In genomic region chr6:72203279-72203678, GRCm38 (mm10) we compare ENCODE assay signal across 18 mouse cellular contexts. TPM values are rescaled to one million over a fixed set of nuclear protein-coding genes. Genes with fewer than 3 reads are reported as not detected.
A peak's percentile ranks its signal among the peaks of the same experiment; 100 is the strongest.
DNase-seq lines count a peak whose midpoint lies in the region; ATAC-seq lines count a peak whose summit lies in the region.
"Had no signal": no experiment of that assay in that cellular context is flagged by ENCODE, and none has a peak within 500 bp of the region (broad histone marks: within the 10 kb centered on the region; RNA-seq: fewer than 3 reads in every experiment).

No protein-coding gene starts in this region.

- ATAC-seq in heart, embryonic 12.5 days (ENCODE audit: insufficient number of reproducible peaks, low FRiP score), result no peak
- ATAC-seq: CD4-positive, CD25-positive, alpha-beta regulatory T cell, adult 4 months; forebrain, embryonic 15.5 days had no signal

- H3K27me3 ChIP-seq in heart, embryonic 12.5 days (replicated peaks), result 0 out of 2 replicates have a peak, but pooled peaks cover 4% of the 10 kb centered on the region
- H3K27me3 ChIP-seq: embryonic facial prominence, embryonic 12.5 days; forebrain, embryonic 15.5 days; hindbrain, embryonic 15.5 days had no signal

- peak; percentile 40 for DNase-seq in adrenal gland, adult 2 months
- no peak for DNase-seq in adrenal gland, postnatal 14 days
- DNase-seq in heart, adult 11 months, result peak; percentile 96
- DNase-seq in kidney, adult 9 months, result peak; percentile 31
- no peak for DNase-seq in kidney, adult 8-10 months
- peak; percentile 47 to 52 for DNase-seq in kidney, postnatal 36 days
- DNase-seq in kidney, adult 18-20 months, result no peak
- DNase-seq: B cell, adult 2 months; cerebellum, adult 11-12 months; cerebellum, adult 9-10 months; cerebellum, postnatal 25 days; gastrocnemius, postnatal 10 days had no signal

- no peak overlapping the region for H3K4me3 ChIP-seq in heart, embryonic 12.5 days
- H3K4me3 ChIP-seq: embryonic facial prominence, embryonic 12.5 days; forebrain, embryonic 15.5 days; hindbrain, embryonic 15.5 days had no signal

- no peak overlapping the region for H3K4me2 ChIP-seq in heart, embryonic 12.5 days
- H3K4me2 ChIP-seq: embryonic facial prominence, embryonic 12.5 days; forebrain, embryonic 15.5 days; hindbrain, embryonic 15.5 days had no signal

- WGBS in heart, embryonic 12.5 days, result 54% methylated on average over 5 of the region's 5 CpGs

- H3K27ac ChIP-seq in heart, embryonic 12.5 days (ENCODE audit: poor library complexity, severe bottlenecking), result no peak overlapping the region
- H3K27ac ChIP-seq: embryonic facial prominence, embryonic 12.5 days; forebrain, embryonic 15.5 days; hindbrain, embryonic 15.5 days had no signal

- peaks cover 34% of the 10 kb centered on the region for H3K4me1 ChIP-seq in heart, embryonic 12.5 days (replicated peaks)

- H3K9ac ChIP-seq in heart, embryonic 12.5 days, result no peak overlapping the region
- H3K9ac ChIP-seq: embryonic facial prominence, embryonic 12.5 days; forebrain, embryonic 15.5 days; hindbrain, embryonic 15.5 days had no signal

- H3K9me3 ChIP-seq in heart, embryonic 12.5 days (replicated peaks), result no peaks in the 10 kb centered on the region
- H3K9me3 ChIP-seq: embryonic facial prominence, embryonic 12.5 days; forebrain, embryonic 15.5 days; G1E; hindbrain, embryonic 15.5 days had no signal

- peaks cover 19% of the 10 kb centered on the region for H3K36me3 ChIP-seq in heart, embryonic 12.5 days
- H3K36me3 ChIP-seq: forebrain, embryonic 15.5 days; G1E; hindbrain, embryonic 15.5 days had no signal

RNA-seq across cellular contexts. Expression of gene Atoh8, which starts 32.1 kb away (rescaled TPM):
- total RNA-seq in adrenal gland, adult 2 months (2021), result 1 to 10 TPM; 2.3 to 3.1 TPM
- 5.5 and 8.3 TPM in 2 replicates for polyA plus RNA-seq in adrenal gland, adult 2 months (2012; rRNA removed)
- total RNA-seq in adrenal gland, postnatal 14 days (2021), result 5.7 and 5.9 TPM in 2 replicates
- polyA plus RNA-seq in heart, embryonic 12.5 days (2016; fragmentation: Nextera tagmentation; extraction: Ambion mirVana), result 14.1 and 14.9 TPM in 2 replicates
- total RNA-seq: G1E had no signal
- polyA plus RNA-seq: CD4-positive, CD25-positive, alpha-beta regulatory T cell, adult 4 months had no signal

Comparison
In these comparisons a context has a peak if more than half of its experiments do, and no peak if none do; other contexts are left out.
1. DNase-seq: peak in adrenal gland, adult 2 months (single experiment), heart, adult 11 months (single experiment), kidney, adult 9 months (single experiment) and kidney, postnatal 36 days (2 of 2); none in adrenal gland, postnatal 14 days (single experiment), kidney, adult 8-10 months (0 of 2) and kidney, adult 18-20 months (single experiment).